Mouse (Mus musculus) adrenal gland (tissue): ENCODE results near the gene Gm8439.
"Not testable (repeated sequence)": the region's sequence is repeated elsewhere in the genome, so short reads cannot be mapped to it uniquely, and the experiment has no call there.

Experiments used
- intact Hi-C: fragments of 180-260 bp; cut with DNase I; formaldehyde crosslinking; loops from one replicate; pipeline ENCODE4 v1.15.1; 2025
- long read RNA-seq, 2 experiments: library from polyadenylated mRNA; unstranded; transcript quantifications; one replicate each; pipeline ENCODE4 v2.0.0; 2020; ENCODE audit warnings: borderline replicate concordance in 1 of 2; ENCODE audit not compliant: insufficient replicate concordance in 1 of 2

Gene Gm8439
- long read RNA-seq, experiment 1, result 0 reads
- long read RNA-seq, experiment 2, result 0 reads

DNA sequence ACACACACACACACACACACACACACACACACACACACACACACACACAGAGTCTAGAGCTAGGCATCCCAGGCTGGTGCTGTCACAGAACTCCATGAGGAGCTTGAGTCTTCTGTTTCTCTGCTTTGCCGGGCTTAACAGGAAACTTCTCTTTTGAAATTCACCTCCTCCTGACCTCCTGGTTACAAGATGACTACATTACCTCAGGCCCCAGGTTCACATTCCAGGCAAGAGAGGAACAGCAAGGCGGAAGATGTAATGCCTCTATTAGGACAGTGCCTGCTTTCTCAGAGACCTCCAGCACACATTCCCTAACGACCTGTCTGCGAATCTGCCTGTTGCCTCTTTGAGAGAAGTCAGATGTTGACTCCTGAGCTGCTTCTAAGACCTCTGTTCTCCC is at the start of gene Gm8439:
Gene Gm8439, plus strand, starts transcription at position 301 of the 400 bp plus-strand sequence.
- intact Hi-C loops, result loop anchor here (5.0 to 10.0 kb wide), 2 partner anchors 164 to 296 kb away; no protein-coding TSS in a partner anchor

- intact Hi-C loops, result no loop called here
These were observed 43.6 kb upstream of the Gm8439 start for GRCm38 (mm10) chr4:120544896-120545295.

DNA sequence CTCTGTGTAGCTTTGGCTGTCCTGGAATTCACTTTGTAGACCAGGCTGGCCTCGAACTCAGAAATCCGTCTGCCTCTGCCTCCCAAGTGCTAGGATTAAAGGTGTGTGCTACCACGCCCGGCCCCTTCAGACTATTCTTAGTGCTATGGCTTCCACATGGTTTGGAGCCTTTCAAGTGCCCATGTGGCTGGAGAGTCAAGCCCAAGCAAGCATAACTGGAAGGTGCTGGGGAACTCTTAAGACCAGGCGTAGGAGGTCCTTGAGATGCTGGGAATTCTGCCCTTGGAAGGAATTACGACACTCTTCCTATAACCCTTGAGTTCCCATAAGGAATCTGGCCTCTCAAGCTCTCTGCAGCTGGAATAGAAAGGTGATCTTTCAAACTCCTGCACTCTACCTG is 32.0 kb upstream of the Gm8439 start:
- intact Hi-C loops, result no loop called here

DNA sequence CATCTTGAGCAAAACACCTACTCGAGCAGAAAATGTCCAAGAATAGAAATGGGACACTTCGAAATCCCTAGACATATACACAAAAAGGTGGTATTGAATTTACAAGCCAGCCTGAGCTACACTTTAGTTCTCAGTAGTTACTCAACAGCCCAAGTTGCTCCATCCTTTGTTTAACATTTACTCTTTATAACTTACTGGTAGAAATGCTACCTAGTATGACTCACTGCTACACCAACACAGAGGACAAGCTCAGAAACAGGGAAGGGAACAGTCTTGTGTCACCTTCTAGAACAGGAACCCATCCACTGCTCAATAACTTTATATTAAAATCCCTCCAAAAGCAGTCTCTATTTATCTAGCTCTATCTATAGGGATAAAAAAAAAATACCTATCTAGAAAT is 22.8 kb upstream of the Gm8439 start:
- intact Hi-C loops, result no loop called here

DNA sequence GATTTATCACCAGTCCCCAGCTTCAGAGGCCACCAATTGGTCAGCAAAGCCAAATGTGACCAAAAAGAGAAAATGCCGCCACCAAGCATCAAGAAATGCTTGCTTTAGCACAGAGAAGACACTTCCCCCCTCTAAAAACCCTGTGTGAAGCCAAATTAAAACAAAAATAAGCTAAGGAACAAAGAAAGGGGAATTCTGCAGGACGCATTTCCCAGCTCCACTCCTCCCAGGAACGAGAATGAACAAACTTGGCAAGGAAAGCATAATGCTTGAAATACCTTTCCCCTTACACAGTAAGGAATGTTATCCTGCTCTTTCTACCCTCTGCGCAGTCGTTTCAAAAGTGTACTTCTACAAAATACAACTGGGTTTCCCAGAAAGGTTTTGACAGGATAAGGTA is 20.5 kb upstream of the Gm8439 start:
- intact Hi-C loops, result no loop called here

DNA sequence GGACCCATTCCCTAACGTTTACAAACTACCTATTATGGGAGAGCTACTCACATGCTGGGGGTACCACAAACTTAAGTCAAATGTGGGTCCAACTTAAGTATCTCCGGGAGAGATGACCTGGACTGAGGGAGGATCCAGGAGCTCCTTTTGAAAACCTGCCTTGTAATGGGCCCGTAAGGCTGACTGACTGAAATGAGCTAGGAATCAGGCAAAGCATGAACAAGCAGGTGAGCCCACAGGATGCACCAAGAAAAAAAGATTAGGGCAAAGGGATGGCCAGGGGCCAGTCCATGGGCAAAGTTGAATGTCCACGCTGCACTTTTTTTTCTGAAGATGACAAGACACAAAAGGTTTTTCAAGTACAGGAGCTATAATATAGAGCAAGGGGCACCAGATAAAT is 19.5 kb upstream of the Gm8439 start:
- intact Hi-C loops, result no loop called here

- intact Hi-C loops, result no loop called here
These were observed 18.8 kb upstream of the Gm8439 start, which contains the start of gene Ctps for GRCm38 (mm10) chr4:120569486-120570437. Gene Ctps (minus strand): TSS chr4:120570276.

DNA sequence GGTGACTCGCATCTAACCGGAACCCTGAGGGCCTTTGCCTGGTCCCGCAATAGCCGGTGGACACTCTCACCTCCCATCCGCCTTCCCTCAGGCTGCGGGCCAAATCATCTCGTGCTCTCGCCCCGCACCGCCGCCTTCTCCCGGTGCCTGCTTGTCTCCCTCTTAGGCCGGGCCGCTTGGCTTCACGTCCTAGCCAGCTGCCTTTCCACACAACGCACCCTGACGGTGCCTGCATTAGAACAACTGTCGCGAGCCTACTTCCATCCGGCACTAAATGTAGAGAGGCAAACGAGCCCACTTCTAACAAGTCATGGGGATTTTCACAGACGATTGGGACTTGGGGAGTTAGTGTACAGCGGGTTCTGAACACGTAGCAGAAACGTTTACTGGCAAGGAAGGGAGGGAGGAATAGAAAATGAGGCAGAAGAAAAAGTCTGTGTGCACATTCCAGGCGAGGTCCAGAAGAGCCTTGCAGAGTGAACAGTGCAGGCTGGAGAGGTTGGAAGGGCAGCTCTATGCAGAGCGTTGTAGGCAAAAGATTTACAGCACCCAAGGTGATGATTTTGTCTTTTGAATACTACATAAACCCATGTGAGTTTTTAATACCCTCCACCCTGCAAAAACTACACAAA is 18.0 kb upstream of the Gm8439 start:
- intact Hi-C loops, result no loop called here

DNA sequence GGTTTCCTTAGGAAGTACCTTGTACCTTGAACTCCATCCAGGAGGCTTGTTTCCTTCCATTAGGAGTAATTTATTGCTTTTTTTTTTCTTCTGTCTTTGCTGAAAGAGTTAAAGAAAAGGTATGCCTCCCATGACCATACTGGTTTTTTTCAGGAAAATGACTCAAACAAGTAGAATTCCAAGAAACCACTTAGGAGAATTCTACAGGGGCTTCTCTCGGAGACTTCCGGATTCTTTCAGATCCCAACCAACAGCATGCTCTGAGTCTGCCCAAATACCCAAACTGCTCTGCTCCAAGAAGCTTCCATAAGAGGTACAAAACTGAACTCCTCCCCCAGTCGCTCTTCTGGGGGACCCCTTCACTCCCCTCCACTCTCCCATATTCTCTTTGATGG is 17.5 kb upstream of the Gm8439 start:
- intact Hi-C loops, result no loop called here

- intact Hi-C loops, result no loop called here
These were observed 16.9 kb upstream of the Gm8439 start for GRCm38 (mm10) chr4:120571691-120572090.

GRCm38 (mm10) chr4:120580894-120581293 is 7.7 kb upstream of the Gm8439 start:
- intact Hi-C loops, result loop anchor here (10.0 kb wide), 1 partner anchor 304 kb away; no protein-coding TSS in a partner anchor

GRCm38 (mm10) chr4:120581711-120582110 is 6.8 kb upstream of the Gm8439 start:
- intact Hi-C loops, result loop anchor here (10.0 kb wide), 1 partner anchor 303 kb away; no protein-coding TSS in a partner anchor

DNA sequence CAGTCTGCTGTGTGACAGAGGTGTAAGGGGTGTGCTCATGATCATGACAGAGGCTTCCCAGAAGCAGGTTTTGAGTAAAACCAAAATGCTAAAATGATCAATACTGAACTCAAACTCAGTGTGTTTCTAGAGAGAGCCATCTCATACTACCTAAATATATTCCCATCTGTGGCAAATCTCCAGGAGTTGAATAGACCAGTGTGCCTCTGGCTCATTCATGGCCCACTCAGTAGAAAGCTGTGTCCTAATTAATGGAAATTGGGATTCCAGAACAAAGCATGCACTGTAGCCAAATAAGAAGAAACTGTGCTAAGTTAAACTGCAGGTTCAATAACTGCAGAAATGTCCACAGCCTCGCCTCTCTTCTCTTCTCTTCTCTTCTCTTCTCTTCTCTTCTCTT is 1.6 kb upstream of the Gm8439 start:
- intact Hi-C loops, result loop anchor here (5.0 to 10.0 kb wide), 2 partner anchors 165 to 298 kb away; no protein-coding TSS in a partner anchor

DNA sequence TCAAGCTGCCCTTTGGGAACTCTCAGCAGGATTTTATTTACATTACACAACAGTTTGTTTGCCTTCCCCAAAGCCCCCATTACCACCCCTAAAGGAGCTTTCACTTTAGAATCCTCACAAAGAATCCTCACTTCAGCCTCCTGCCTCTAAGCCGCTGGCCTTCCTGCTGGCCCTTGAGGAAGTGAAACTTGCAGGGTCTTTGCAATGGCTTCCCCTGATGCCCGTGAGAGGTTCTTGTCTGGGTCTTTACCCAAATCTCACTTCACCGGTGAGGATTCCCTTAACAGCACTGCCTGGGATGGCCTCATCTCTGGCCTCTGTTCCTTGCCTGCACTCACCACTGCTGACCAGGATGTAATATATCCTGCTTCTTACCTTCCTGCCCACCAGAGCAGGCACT is 525 bp downstream of the Gm8439 start:
- intact Hi-C loops, result loop anchor here (1.0 to 10.0 kb wide), 3 partner anchors 93 to 296 kb away; no protein-coding TSS in a partner anchor

- intact Hi-C loops, result loop anchor here (1.0 to 10.0 kb wide), 3 partner anchors 92 to 295 kb away; no protein-coding TSS in a partner anchor
These were observed 1.4 kb downstream of the Gm8439 start for GRCm38 (mm10) chr4:120589815-120590422.

DNA sequence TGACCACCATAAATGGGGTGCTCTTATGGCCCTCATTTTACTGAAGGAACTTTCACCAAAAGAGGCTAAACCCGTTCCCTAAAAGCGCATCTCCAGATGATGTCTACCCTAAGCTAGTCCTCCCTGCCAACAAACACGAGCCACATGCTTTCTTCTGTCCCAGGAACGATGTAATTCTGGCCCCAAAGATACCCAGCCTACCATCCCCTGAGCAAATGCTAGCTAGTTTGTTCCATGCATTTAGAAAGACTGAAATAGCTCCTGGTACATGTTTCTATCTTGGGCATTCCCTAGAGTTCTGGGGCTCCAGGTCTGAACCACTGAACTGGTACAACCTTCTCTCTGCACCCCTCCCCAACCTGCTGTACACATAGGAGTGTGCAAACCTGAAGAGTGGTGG is 2.4 kb downstream of the Gm8439 start:
- intact Hi-C loops, result no loop called here

GRCm38 (mm10) chr4:120596210-120596609 is 7.7 kb downstream of the Gm8439 start:
- intact Hi-C loops, result not testable (repeated sequence)

DNA sequence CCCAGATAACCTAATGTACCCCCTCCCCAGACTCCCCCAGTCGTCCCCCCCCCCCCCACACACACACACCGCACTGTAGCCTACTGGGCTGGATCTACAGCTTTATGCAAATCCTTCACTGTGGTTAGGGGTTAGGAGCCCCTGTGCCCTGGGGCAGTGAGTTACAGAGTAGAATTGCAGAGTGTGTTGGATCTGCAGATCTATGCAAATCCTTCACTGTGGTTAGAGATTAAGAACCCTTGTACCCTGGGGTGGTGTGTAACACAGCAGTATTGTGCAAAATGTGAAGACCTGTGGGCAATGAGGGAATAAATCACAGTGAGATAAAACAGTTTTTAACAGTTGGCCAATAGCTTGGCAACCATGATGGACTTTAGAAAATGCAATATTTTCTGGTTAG is 10.4 kb downstream of the Gm8439 start:
- intact Hi-C loops, result no loop called here

DNA sequence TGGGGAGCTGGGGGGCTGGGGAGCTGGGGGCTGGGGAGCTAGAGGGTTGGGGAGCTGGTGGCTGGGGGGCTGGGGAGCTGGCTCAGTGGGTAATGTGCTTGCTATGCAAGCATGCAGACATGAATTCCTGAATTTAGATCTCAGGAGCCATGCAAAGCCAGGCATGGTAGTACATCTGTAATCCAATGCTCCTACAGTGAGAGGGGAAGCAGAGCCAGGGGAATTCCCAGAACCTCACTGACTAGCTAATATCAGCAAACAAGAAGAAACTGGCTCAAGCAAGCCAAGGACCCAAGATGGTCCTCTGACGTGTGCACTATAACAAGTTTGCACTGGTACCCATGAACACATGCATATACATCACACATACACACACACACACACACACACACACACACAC is 13.2 kb downstream of the Gm8439 start:
- intact Hi-C loops, result no loop called here

DNA sequence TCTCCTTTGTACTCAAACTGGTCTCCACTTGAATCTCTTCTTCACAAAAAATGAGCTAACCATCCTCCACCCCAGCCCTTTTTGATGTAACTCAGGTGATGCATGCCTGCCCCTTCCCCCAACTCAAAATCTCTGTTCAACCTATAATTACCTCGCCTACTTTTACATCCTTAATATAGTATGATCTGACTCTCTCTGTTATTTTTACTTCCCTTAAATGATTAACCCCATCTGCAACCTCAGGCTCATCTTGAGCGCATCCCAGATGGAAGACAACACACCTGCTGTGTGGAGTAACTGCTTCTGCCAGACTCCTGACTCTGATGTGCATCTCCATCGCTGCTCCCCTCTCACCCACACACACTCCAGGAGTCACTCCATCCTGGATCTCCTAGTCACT is 14.1 kb downstream of the Gm8439 start:
- intact Hi-C loops, result no loop called here

DNA sequence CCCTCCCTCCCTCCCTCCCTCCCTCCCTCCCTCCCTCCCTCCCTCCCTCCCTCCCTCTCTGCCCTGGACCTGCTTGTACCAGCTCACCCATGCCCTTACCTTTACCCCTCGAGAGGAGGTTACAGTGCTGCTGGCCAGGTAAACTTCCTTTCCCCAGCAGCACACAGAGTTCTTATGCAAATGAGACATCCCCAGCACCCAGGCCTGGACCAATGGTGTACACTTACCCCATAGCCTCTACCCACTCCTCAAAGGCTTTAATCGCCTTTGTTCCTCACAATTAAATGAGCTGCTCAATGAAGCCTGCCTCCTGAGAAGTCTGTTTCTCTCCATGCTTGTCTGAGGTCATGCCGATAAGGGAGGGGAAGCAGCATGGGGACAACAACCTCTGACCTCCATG is 18.4 kb downstream of the Gm8439 start:
- intact Hi-C loops, result no loop called here

GRCm38 (mm10) chr4:120611005-120611404 is 22.5 kb downstream of the Gm8439 start:
- intact Hi-C loops, result no loop called here
